Comparison of ENCODE assay signal across 26 mouse cellular contexts in genomic region chr17:36948286-36948685, GRCm38 (mm10). TPM values are rescaled to one million over a fixed set of nuclear protein-coding genes. Genes with fewer than 3 reads are reported as not detected.
DNase-seq lines count a peak whose midpoint lies in the region; ATAC-seq and TF ChIP-seq lines count a peak whose summit lies in the region.
"Had no signal": no experiment of that assay in that cellular context is flagged by ENCODE, and none has a peak within 500 bp of the region (broad histone marks: within the 10 kb centered on the region; RNA-seq: fewer than 3 reads in every experiment).

No protein-coding gene starts in this region.

- H3K4me1 ChIP-seq in heart, adult 2 months (ENCODE audit: control insufficient read depth, insufficient read depth, low read length) = peaks cover 2% of the 10 kb centered on the region
- peaks cover 40% of the 10 kb centered on the region for H3K4me1 ChIP-seq in kidney, embryonic 15.5 days
- H3K4me1 ChIP-seq in neural tube, embryonic 15.5 days = peaks cover 41% of the 10 kb centered on the region

- H3K79me2 ChIP-seq in heart, adult 2 months (replicated peaks; ENCODE audit: control insufficient read depth, insufficient read depth, low read length) = no peaks in the 10 kb centered on the region

- no peak for ATAC-seq in kidney, embryonic 15.5 days (replicated peaks; ENCODE audit: low FRiP score)
- no peak for ATAC-seq in neural tube, embryonic 15.5 days (ENCODE audit: low FRiP score)
- ATAC-seq: activated CD4-positive, CD25-positive, alpha-beta regulatory T cell, adult 4 months; forebrain, embryonic 13.5 days; forebrain, embryonic 16.5 days; hindbrain, embryonic 16.5 days; intestine, embryonic 15.5 days had no signal

- no peak for TF ChIP-seq CTCF in heart, adult 2 months (IDR thresholded peaks at IDR 0.05)

- 77% methylated on average over 1 of the region's 1 CpGs for WGBS in heart, adult 2 months
- 88% methylated on average over 1 of the region's 1 CpGs for WGBS in kidney, embryonic 15.5 days
- WGBS in neural tube, embryonic 15.5 days = 85% methylated on average over 1 of the region's 1 CpGs

- no peaks in the 10 kb centered on the region for H3K9me3 ChIP-seq in kidney, embryonic 15.5 days (replicated peaks)
- H3K9me3 ChIP-seq in neural tube, embryonic 15.5 days (replicated peaks) = no peaks in the 10 kb centered on the region
- H3K9me3 ChIP-seq: forebrain, embryonic 10.5 days; forebrain, embryonic 13.5 days; intestine, embryonic 15.5 days had no signal

- H3K27me3 ChIP-seq in heart, adult 2 months (ENCODE audit: control insufficient read depth, insufficient read depth, low read length) = no peaks in the 10 kb centered on the region
- peaks cover 38% of the 10 kb centered on the region for H3K27me3 ChIP-seq in kidney, embryonic 15.5 days
- H3K27me3 ChIP-seq in neural tube, embryonic 15.5 days (replicated peaks) = peaks cover 22% of the 10 kb centered on the region

- intact Hi-C loops in heart, adult 2 months (cut with DNase I) = no loop called here
- intact Hi-C loops in heart, postnatal 10 days (cut with DNase I) = loop anchor here (5.0 kb wide), 1 partner anchor 49 kb away; no protein-coding TSS in a partner anchor

- no peak overlapping the region for H3K4me2 ChIP-seq in kidney, embryonic 15.5 days
- no peak overlapping the region for H3K4me2 ChIP-seq in neural tube, embryonic 15.5 days

- peak; percentile 33 for DNase-seq in cerebellum, adult 11-12 months
- DNase-seq in cerebellum, adult 11 months = no peak
- DNase-seq in heart, adult 2 months = no peak
- DNase-seq in heart, postnatal 10 days = no peak
- DNase-seq in kidney, postnatal 25 days = no peak
- DNase-seq in neural tube, embryonic 10.5 days (ENCODE audit: extremely low spot score, low spot score) = no peak
- DNase-seq: adrenal gland, adult 8-10 months; adrenal gland, postnatal 25 days; cerebellum, adult 2 months; cerebellum, postnatal 10 days; gastrocnemius, postnatal 10 days; gastrocnemius, postnatal 36 days; heart, postnatal 4 days had no signal

- no peak for TF ChIP-seq EP300 in heart, adult 2 months (IDR thresholded peaks at IDR 0.05; ENCODE audit: insufficient read depth, low read depth, low read length)

- no peak overlapping the region for H3K4me3 ChIP-seq in heart, adult 2 months
- no peak overlapping the region for H3K4me3 ChIP-seq in kidney, embryonic 15.5 days (replicated peaks)
- no peak overlapping the region for H3K4me3 ChIP-seq in neural tube, embryonic 15.5 days (replicated peaks)
- H3K4me3 ChIP-seq: forebrain, embryonic 13.5 days had no signal

- H3K36me3 ChIP-seq in heart, adult 2 months (ENCODE audit: control insufficient read depth, insufficient read depth, low read length) = peaks cover 2% of the 10 kb centered on the region; the same call in 1 of the 2 replicates
- H3K36me3 ChIP-seq in kidney, embryonic 15.5 days = peaks cover 13% of the 10 kb centered on the region
- peaks cover 14% of the 10 kb centered on the region for H3K36me3 ChIP-seq in neural tube, embryonic 15.5 days

- peak overlapping the region; percentile 72; the same call in 1 of the 2 replicates for H3K27ac ChIP-seq in heart, adult 2 months
- 0 out of 2 replicates have a peak overlapping the region, but pooled peaks have one; percentile 9 for H3K27ac ChIP-seq in kidney, embryonic 15.5 days
- 0 out of 2 replicates have a peak overlapping the region, but pooled peaks have one; percentile 83 for H3K27ac ChIP-seq in neural tube, embryonic 15.5 days (replicated peaks)
- H3K27ac ChIP-seq: forebrain, embryonic 10.5 days; forebrain, embryonic 13.5 days; intestine, embryonic 15.5 days had no signal

- 0 out of 2 replicates have a peak, but pooled peaks have one; percentile 7 for TF ChIP-seq POLR2A in heart, adult 2 months (IDR thresholded peaks at IDR 0.05; ENCODE audit: insufficient read depth, low read depth, low read length)

- H3K9ac ChIP-seq in heart, adult 2 months (ENCODE audit: low read depth, low read length) = no peak overlapping the region
- H3K9ac ChIP-seq in kidney, embryonic 15.5 days = no peak overlapping the region
- H3K9ac ChIP-seq in neural tube, embryonic 15.5 days (replicated peaks) = no peak overlapping the region
- H3K9ac ChIP-seq: intestine, embryonic 15.5 days had no signal

RNA-seq across cellular contexts. Expression of gene Ppp1r11, which starts 3.3 kb away (rescaled TPM):
- total RNA-seq in heart, adult 2 months (2021) = 100 to 1,000 TPM in 1 of 2 experiments, 10 to 100 TPM in 1; 92.4 to 108 TPM
- 56.8 and 70.8 TPM in 2 replicates for polyA plus RNA-seq in heart, adult 2 months (2012; rRNA removed)
- 10 to 100 TPM; 58.9 to 73.2 TPM for total RNA-seq in heart, postnatal 10 days (2021)
- polyA plus RNA-seq in kidney, embryonic 15.5 days (2015; fragmentation: Nextera tagmentation; extraction: Ambion mirVana) = 115 and 127 TPM in 2 replicates
- 155 and 168 TPM in 2 replicates for polyA plus RNA-seq in neural tube, embryonic 15.5 days (2015; fragmentation: Nextera tagmentation; extraction: Ambion mirVana)

RNA-seq across cellular contexts. Expression of gene Rnf39, which starts 5.6 kb away (rescaled TPM):
- total RNA-seq in heart, adult 2 months (2021) = under 1 TPM; 0.77 to 0.81 TPM
- polyA plus RNA-seq in heart, adult 2 months (2012; rRNA removed) = 0.64 and 1.00 TPM in 2 replicates
- total RNA-seq in heart, postnatal 10 days (2021) = under 1 TPM; 0.22 to 0.43 TPM
- polyA plus RNA-seq in kidney, embryonic 15.5 days (2015; fragmentation: Nextera tagmentation; extraction: Ambion mirVana) = 0.13 and 0.53 TPM in 2 replicates
- polyA plus RNA-seq in neural tube, embryonic 15.5 days (2015; fragmentation: Nextera tagmentation; extraction: Ambion mirVana) = 1.9 and 2.0 TPM in 2 replicates
- total RNA-seq: gastrocnemius, postnatal 36 days; granulocyte monocyte progenitor cell, adult 5-6 weeks had no signal
- polyA plus RNA-seq: activated CD4-positive, CD25-positive, alpha-beta regulatory T cell, adult 4 months had no signal

RNA-seq across cellular contexts. Expression of gene Znrd1, which starts 10.1 kb away (rescaled TPM):
- total RNA-seq in heart, adult 2 months (2021) = 10 to 100 TPM; 25.9 to 29.0 TPM
- 19.8 and 26.2 TPM in 2 replicates for polyA plus RNA-seq in heart, adult 2 months (2012; rRNA removed)
- 10 to 100 TPM; 23.7 to 28.9 TPM for total RNA-seq in heart, postnatal 10 days (2021)
- polyA plus RNA-seq in kidney, embryonic 15.5 days (2015; fragmentation: Nextera tagmentation; extraction: Ambion mirVana) = 93.2 and 95.6 TPM in 2 replicates
- polyA plus RNA-seq in neural tube, embryonic 15.5 days (2015; fragmentation: Nextera tagmentation; extraction: Ambion mirVana) = 59.2 and 62.9 TPM in 2 replicates

RNA-seq across cellular contexts. Expression of gene Znrd1as, which starts 10.1 kb away (rescaled TPM):
- total RNA-seq in heart, adult 2 months (2021) = 10 to 100 TPM; 14.1 to 18.2 TPM
- 4.0 and 8.8 TPM in 2 replicates for polyA plus RNA-seq in heart, adult 2 months (2012; rRNA removed)
- 1 to 10 TPM; 7.7 to 8.4 TPM for total RNA-seq in heart, postnatal 10 days (2021)
- polyA plus RNA-seq in kidney, embryonic 15.5 days (2015; fragmentation: Nextera tagmentation; extraction: Ambion mirVana) = 6.6 and 6.7 TPM in 2 replicates
- polyA plus RNA-seq in neural tube, embryonic 15.5 days (2015; fragmentation: Nextera tagmentation; extraction: Ambion mirVana) = 5.5 and 5.8 TPM in 2 replicates

RNA-seq across cellular contexts. Expression of gene 2410137M14Rik, which starts 32.8 kb away (rescaled TPM):
- total RNA-seq in heart, adult 2 months (2021) = under 1 TPM; 0.27 to 0.63 TPM
- polyA plus RNA-seq in heart, adult 2 months (2012; rRNA removed) = 0.41 and 0.61 TPM in 2 replicates
- total RNA-seq in heart, postnatal 10 days (2021) = not detected
- polyA plus RNA-seq in kidney, embryonic 15.5 days (2015; fragmentation: Nextera tagmentation; extraction: Ambion mirVana) = not detected in 2 replicates
- 0.27 TPM in 1 of 2 replicates, not detected in the other for polyA plus RNA-seq in neural tube, embryonic 15.5 days (2015; fragmentation: Nextera tagmentation; extraction: Ambion mirVana)
- total RNA-seq: adrenal gland, adult 8-10 months; adrenal gland, postnatal 25 days; gastrocnemius, postnatal 10 days; gastrocnemius, postnatal 36 days; granulocyte monocyte progenitor cell, adult 5-6 weeks; heart, postnatal 4 days had no signal
- polyA plus RNA-seq: activated CD4-positive, CD25-positive, alpha-beta regulatory T cell, adult 4 months; embryonic facial prominence, embryonic 11.5 days; embryonic facial prominence, embryonic 14.5 days; forebrain, embryonic 10.5 days; heart, embryonic 14.5 days; hindbrain, embryonic 11.5 days; intestine, embryonic 15.5 days had no signal

Comparison
In these comparisons a context has a peak if more than half of its experiments do, and no peak if none do; other contexts are left out.
1. H3K27ac ChIP-seq: peak in every context shown above with its lines; median percentile 83 in neural tube, embryonic 15.5 days; 72 in heart, adult 2 months; 9 in kidney, embryonic 15.5 days.